Mouse (Mus musculus) stomach, postnatal 0 days (tissue): ENCODE data around the gene Ubn2.
"Not testable (repeated sequence)": the region's sequence is repeated elsewhere in the genome, so short reads cannot be mapped to it uniquely, and the experiment has no call there.

ENCODE experiments used
- CTCF ChIP-seq: IDR thresholded peaks from 2 replicates; pipeline ENCODE4 v1.5.1; 2016; ENCODE audit warnings: antibody characterized with exemption, low read depth, mild to moderate bottlenecking, moderate library complexity
- EP300 ChIP-seq: optimal IDR thresholded peaks from 2 replicates; pipeline ENCODE3; 2016; ENCODE audit warnings: antibody characterized with exemption

- not testable (repeated sequence) for TF ChIP-seq CTCF, EP300
Measured at GRCm38 (mm10) chr6:38548595-38548994, 114.8 kb downstream of the Ubn2 start.
